Mouse (Mus musculus) forebrain, embryonic 12.5 days (tissue): ENCODE results near the gene Spty2d1. TPM values are rescaled to one million over a fixed set of nuclear protein-coding genes. Genes with fewer than 3 reads are reported as not detected.

ENCODE experiments used
- ATAC-seq: fragments of 200-750 bp; cut with Nextera tagmentation; 2 replicates; pipeline ENCODE4 v1.8.0; 2017; ENCODE audit warnings: moderate TSS enrichment; ENCODE audit not compliant: low FRiP score
- H3K27ac ChIP-seq: fragments of 300-500 bp; sonication (generic); 2 replicates; pipeline ENCODE4 v1.5.1; 2016; ENCODE audit warnings: mild to moderate bottlenecking
- H3K27me3 ChIP-seq: fragments of 300-500 bp; sonication (generic); 2 replicates; pipeline ENCODE4 v1.6.1; 2016; ENCODE audit warnings: mild to moderate bottlenecking
- H3K36me3 ChIP-seq: fragments of 300-500 bp; sonication (generic); replicated peaks from 2 replicates; pipeline ENCODE4 v1.6.1; 2016; ENCODE audit warnings: mild to moderate bottlenecking
- H3K4me1 ChIP-seq: fragments of 300-500 bp; sonication (generic); 2 replicates; pipeline ENCODE4 v1.6.1; 2016
- H3K4me2 ChIP-seq: fragments of 300-500 bp; sonication (generic); 2 replicates; pipeline ENCODE4 v1.6.1; 2016; ENCODE audit warnings: mild to moderate bottlenecking, moderate library complexity
- H3K4me3 ChIP-seq: fragments of 300-500 bp; sonication (generic); replicated peaks from 2 replicates; pipeline ENCODE4 v1.5.1; 2016; ENCODE audit warnings: mild to moderate bottlenecking
- H3K9ac ChIP-seq: fragments of 300-500 bp; sonication (generic); 2 replicates; pipeline ENCODE4 v1.6.1; 2016; ENCODE audit warnings: mild to moderate bottlenecking
- H3K9me3 ChIP-seq: fragments of 300-500 bp; sonication (generic); 2 replicates; pipeline ENCODE4 v1.6.1; 2016
- WGBS: fragments of 180-500 bp; shearing (Covaris S2); methylation state at CpG from one replicate; pipeline ENCODE4 v1.1.7; 2016; 5-methylcytosine and 5-hydroxymethylcytosine counted together
- polyA plus RNA-seq: library from polyadenylated mRNA; unstranded; fragments of >200 nt; fragmentation: Nextera tagmentation; extraction: Ambion mirVana; gene quantifications from 2 replicates; pipeline ENCODE4 v1.2.1, GENCODE M21; 2016

Spty2d1 gene
- 12.3 and 13.5 TPM in 2 replicates for polyA plus RNA-seq

DNA sequence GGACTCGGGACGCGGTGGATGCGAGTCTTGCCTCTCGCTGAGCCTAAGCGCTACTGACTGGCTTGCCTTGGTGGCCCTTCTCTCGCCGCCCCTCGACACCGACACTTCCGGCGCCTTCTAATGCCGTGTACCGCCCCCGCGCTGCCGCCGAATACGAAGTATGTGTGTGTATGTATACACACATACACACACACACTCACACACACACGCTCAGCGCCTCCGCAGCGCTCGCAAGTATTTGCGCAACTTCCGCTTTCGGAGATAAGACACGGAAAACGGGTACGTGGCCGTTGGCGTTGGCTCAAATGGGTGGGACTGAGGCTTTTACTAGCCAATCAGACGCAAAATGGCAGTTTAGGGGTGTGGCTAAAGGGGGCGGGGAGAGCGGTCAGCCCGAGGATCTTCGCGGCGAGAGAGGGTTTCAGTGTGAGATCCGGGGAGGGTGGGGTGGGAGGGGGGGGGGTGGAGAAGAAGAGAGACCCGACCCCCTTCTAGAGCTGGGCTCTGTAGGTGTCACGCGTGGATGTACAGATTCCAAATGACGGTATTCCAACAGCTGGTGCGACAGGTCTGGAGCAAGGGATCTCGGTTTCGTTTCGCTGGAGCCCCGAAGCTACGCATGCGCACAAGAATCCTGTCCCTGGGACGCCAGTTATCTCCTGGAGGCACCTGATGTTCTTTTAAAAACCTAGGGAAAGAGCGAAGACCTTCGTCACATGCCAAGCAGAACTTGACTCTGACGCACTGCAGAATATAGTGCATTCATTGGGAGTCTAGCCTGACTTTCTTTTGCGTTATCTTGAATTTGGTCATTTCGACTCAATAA lies at the start of gene Spty2d1:
Gene Spty2d1, minus strand, starts transcription at position 244 of the 826 bp plus-strand sequence.
- Histone ChIP-seq H3K36me3 (no peaks in the 10 kb centered on the region), H3K4me2 (peak within 1 kb of the TSS; percentile 85), H3K4me1 (peaks cover 33% of the 10 kb centered on the region), H3K9ac (peak within 1 kb of the TSS; percentile 68), H3K27me3 (no peaks in the 10 kb centered on the region), H3K9me3 (no peaks in the 10 kb centered on the region), H3K4me3 (peak within 1 kb of the TSS; percentile 70), H3K27ac (peak within 1 kb of the TSS; percentile 86)
- 1% methylated on average over 54 of the region's 57 CpGs for WGBS
- peak; percentile 94 for ATAC-seq

DNA sequence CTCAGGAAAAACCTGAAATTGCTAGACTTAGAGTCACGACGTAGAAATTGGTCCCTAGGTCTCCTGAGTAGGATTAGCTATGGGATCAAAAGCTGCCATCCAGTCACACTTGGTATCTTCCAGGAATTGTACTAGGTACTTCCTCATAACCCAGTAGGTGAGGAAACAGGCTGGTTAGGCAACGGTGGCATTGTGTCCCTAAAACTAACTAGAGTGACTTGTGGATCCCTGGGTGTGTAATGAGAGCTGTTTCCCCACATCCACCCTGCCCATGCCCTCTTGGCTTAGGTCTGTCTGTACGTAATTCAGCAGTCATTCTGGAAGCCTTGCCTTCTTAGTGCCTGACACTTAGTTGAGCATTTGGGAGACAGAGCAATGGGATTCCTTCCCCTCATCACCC lies 48.1 kb upstream of the Spty2d1 start:
- H3K9ac ChIP-seq, result no peak overlapping the region

DNA sequence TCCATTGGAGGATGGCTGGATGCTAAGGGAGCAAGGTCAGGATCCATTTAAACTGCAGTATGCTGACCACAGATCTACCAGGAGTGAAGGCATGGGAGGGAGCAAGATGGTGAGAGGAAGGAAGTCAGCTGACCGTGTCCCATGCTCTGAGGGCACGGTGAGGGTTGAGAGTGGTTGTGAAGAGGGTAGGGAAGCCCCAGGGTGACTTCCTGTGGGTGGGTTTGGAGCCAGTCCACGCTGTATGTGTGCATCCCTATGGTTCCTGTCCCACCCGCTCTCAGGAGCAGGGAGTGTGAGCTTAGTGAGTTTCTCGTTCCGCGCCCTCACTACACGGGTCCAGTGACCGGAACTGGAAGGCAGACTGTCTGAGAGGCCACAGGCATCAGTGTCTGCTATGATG lies 47.5 kb upstream of the Spty2d1 start:
- H3K4me1 ChIP-seq, result peaks cover 15% of the 10 kb centered on the region
- no peak overlapping the region for H3K4me3 ChIP-seq
- peaks cover 6% of the 10 kb centered on the region for H3K36me3 ChIP-seq
- H3K27ac ChIP-seq, result no peak overlapping the region
- H3K4me2 ChIP-seq, result no peak overlapping the region
- H3K9ac ChIP-seq, result no peak overlapping the region
- no peaks in the 10 kb centered on the region for H3K9me3 ChIP-seq
- 80% methylated on average over 9 of the region's 9 CpGs for WGBS
- no peaks in the 10 kb centered on the region for H3K27me3 ChIP-seq
- no peak for ATAC-seq

More for the DNA sequence above, 48.1 kb upstream of the Spty2d1 start:
- H3K36me3 ChIP-seq, result peaks cover 6% of the 10 kb centered on the region
- no peak overlapping the region for H3K4me2 ChIP-seq
- no peaks in the 10 kb centered on the region for H3K9me3 ChIP-seq
- peaks cover 11% of the 10 kb centered on the region for H3K4me1 ChIP-seq
- 90% methylated on average over 4 of the region's 4 CpGs for WGBS
- ATAC-seq, result no peak
- H3K27ac ChIP-seq, result no peak overlapping the region
- H3K4me3 ChIP-seq, result no peak overlapping the region
- no peaks in the 10 kb centered on the region for H3K27me3 ChIP-seq

DNA sequence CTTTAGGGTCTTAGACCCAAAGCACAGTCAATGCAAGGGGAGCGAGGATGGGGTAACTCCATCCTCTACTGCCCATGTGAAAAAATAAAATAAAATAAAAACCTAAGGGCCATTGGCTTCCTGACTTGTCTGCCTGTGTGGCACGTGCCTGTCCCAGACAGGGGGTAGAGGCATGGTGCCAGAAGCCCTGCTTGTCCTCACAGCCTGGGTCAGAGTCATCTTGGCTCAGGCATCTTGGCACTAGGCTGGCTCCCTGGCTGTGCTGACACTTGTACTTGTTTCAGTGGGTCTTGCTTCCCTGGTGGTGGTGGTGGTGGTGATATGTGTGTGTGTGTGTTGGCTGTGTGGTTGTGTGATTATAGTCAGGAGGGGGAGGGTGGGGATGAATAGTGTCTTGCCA lies 46.5 kb upstream of the Spty2d1 start:
- H3K9me3 ChIP-seq, result no peaks in the 10 kb centered on the region
- ATAC-seq, result no peak
- H3K36me3 ChIP-seq, result peaks cover 6% of the 10 kb centered on the region
- H3K4me1 ChIP-seq, result peaks cover 19% of the 10 kb centered on the region
- H3K9ac ChIP-seq, result no peak overlapping the region
- H3K27ac ChIP-seq, result no peak overlapping the region
- 75% methylated on average over 2 of the region's 2 CpGs for WGBS
- H3K4me2 ChIP-seq, result no peak overlapping the region
- H3K4me3 ChIP-seq, result no peak overlapping the region
- no peaks in the 10 kb centered on the region for H3K27me3 ChIP-seq

DNA sequence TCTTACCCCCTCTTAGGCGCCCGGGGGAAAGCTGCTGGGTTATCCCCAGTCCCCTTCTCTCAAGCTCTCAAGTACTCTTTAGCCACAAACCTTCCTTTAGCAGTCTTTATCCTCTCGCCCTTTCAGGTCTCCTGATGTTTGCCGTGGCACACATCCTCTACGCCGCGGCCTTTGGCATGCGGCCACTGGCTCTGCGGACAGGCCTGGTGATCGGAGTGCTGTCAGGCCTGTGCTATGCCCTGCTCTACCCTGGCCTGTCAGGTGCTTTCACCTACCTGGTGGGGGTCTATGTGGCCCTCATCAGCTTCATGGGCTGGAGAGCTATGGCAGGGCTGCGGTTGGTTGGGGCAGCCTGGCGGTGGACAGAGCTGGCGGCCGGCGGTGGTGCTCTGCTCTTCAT lies 45.1 kb upstream of the Spty2d1 start:
- no peak for ATAC-seq
- Histone ChIP-seq H3K4me2 (no peak overlapping the region), H3K4me1 (peaks cover 19% of the 10 kb centered on the region), H3K36me3 (peaks cover 6% of the 10 kb centered on the region), H3K27ac (no peak overlapping the region), H3K4me3 (no peak overlapping the region), H3K27me3 (0 out of 2 replicates have a peak, but pooled peaks cover 8% of the 10 kb centered on the region), H3K9me3 (no peaks in the 10 kb centered on the region), H3K9ac (no peak overlapping the region)
- 95% methylated on average over 15 of the region's 15 CpGs for WGBS

DNA sequence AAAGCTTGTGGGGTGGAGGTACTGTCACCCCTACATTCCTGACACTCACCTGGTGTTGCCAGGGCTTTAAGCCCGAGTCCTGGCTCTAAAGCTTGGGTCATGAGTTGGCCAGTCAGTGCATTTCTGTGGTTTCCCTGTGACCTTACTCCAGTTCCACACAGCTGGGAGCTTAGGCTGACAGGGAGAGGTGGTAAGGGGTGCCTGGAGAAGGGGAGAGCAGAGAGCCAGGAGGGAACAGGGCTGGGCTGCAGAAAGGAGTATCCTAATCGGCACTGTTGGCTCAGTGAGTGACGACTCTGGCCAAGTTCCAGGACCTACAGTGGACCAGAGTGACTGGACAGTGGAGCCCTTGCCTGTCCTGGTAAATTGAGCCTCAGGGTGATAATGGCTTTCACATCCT lies 44.1 kb upstream of the Spty2d1 start:
- no peaks in the 10 kb centered on the region for H3K9me3 ChIP-seq
- H3K4me2 ChIP-seq, result peak overlapping the region; percentile 0; the same call in 1 of the 2 replicates
- no peak overlapping the region for H3K9ac ChIP-seq
- H3K36me3 ChIP-seq, result peaks cover 6% of the 10 kb centered on the region
- ATAC-seq, result no peak
- 0 out of 2 replicates have a peak, but pooled peaks cover 11% of the 10 kb centered on the region for H3K27me3 ChIP-seq
- no peak overlapping the region for H3K27ac ChIP-seq
- no peak overlapping the region for H3K4me3 ChIP-seq
- 54% methylated on average over 3 of the region's 3 CpGs for WGBS
- H3K4me1 ChIP-seq, result peaks cover 19% of the 10 kb centered on the region

DNA sequence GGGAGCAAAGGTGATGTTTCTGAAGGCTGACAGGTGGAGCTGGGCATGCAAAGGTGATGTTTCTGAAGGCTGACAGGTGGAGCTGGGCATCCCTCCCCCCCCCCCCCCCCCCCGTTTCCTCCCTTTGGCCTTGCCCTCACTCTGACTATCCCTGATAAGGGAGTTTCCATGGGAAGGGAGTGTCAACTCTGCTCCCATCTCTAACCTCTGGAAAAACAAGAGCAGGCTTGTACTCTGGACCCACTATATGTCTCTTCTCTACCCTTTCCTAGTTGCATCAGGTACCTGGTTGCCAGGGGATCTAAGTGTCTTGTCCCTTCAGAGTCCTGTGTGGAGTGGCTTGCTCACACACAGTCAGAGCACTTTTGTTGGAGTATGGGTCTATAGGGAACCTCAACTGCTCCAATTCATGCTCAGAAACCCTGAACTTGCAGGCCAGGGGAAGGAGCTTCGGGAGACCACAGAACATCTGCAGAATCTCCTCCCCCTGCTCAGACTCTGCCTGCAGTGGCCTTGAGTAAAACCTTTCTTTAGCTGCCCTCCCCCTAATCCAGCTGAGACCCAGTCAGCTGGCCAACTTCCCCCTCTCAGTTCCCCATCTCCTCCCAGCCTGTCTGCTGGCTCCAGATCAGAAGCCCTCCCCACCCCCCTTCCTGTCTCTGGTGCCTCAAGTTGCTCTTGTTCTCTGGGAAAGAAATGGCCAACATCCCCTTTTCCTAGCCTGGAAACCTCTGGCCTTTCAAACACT lies 43.4 kb upstream of the Spty2d1 start:
- Histone ChIP-seq H3K27me3 (0 out of 2 replicates have a peak, but pooled peaks cover 11% of the 10 kb centered on the region), H3K4me1 (peaks cover 19% of the 10 kb centered on the region), H3K27ac (no peak overlapping the region), H3K4me2 (peak overlapping the region; percentile 84), H3K4me3 (peak overlapping the region; percentile 91), H3K9me3 (no peaks in the 10 kb centered on the region), H3K9ac (no peak overlapping the region), H3K36me3 (peaks cover 6% of the 10 kb centered on the region)
- no peak for ATAC-seq
- 13% methylated on average over 1 of the region's 2 CpGs for WGBS

DNA sequence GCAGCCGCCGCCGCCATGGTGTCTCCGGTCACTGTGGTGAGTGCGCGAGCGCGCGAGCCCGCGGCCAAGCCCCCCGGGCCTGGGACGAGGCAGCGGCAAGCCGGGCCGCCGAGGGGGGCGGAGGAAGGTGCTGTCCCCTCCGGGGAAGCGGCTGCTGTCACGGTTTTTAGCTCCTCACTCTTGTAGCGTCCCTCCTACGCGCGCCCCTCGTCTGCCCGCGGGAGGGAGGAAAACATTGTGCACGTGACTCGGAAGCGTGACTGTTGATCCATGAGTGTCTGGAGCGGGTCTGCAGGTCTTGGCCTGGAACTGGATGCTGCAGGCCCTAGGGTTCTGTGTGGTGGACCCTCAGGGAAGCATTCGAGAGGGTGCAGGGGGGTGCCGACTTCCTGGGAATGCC lies 42.6 kb upstream of the Spty2d1 start:
- Histone ChIP-seq H3K27me3 (0 out of 2 replicates have a peak, but pooled peaks cover 11% of the 10 kb centered on the region), H3K9ac (peak overlapping the region; percentile 86), H3K4me2 (peak overlapping the region; percentile 84), H3K27ac (peak overlapping the region; percentile 90), H3K4me3 (peak overlapping the region; percentile 91), H3K4me1 (peaks cover 19% of the 10 kb centered on the region), H3K36me3 (peaks cover 6% of the 10 kb centered on the region), H3K9me3 (no peaks in the 10 kb centered on the region)
- WGBS, result under 1% methylated on average over 34 of the region's 34 CpGs
- ATAC-seq, result peak; percentile 74

DNA sequence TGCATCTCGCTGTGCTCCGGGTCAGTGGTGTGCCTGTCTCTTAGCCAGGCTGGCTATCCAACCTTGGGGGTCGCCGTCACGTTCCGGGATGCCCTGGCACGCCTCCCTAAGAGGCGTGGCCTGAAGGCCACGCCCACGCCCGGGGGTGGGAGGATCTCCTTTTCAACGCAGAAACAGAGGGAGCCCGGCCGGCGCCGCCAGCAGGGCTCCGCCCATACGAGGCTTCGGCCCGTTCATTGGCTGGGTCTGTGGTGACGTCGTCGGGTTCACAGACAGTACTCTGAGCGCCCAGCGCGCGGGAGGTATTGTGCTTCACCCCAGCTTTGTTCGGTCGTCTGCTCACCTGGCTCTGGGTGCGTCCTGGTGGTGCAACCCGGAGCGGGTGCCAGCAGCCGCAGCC lies 42.2 kb upstream of the Spty2d1 start, which contains the start of gene Tmem86a:
Gene Tmem86a, plus strand, starts transcription at position 236 of the 400 bp plus-strand sequence.
- Histone ChIP-seq H3K36me3 (peaks cover 6% of the 10 kb centered on the region), H3K4me1 (peaks cover 19% of the 10 kb centered on the region), H3K27me3 (0 out of 2 replicates have a peak, but pooled peaks cover 11% of the 10 kb centered on the region), H3K4me3 (peak within 1 kb of the TSS; percentile 91), H3K9ac (peak within 1 kb of the TSS; percentile 86), H3K9me3 (no peaks in the 10 kb centered on the region), H3K4me2 (peak within 1 kb of the TSS; percentile 84), H3K27ac (peak within 1 kb of the TSS; percentile 90)
- under 1% methylated on average over 33 of the region's 33 CpGs for WGBS
- peak; percentile 100 for ATAC-seq

DNA sequence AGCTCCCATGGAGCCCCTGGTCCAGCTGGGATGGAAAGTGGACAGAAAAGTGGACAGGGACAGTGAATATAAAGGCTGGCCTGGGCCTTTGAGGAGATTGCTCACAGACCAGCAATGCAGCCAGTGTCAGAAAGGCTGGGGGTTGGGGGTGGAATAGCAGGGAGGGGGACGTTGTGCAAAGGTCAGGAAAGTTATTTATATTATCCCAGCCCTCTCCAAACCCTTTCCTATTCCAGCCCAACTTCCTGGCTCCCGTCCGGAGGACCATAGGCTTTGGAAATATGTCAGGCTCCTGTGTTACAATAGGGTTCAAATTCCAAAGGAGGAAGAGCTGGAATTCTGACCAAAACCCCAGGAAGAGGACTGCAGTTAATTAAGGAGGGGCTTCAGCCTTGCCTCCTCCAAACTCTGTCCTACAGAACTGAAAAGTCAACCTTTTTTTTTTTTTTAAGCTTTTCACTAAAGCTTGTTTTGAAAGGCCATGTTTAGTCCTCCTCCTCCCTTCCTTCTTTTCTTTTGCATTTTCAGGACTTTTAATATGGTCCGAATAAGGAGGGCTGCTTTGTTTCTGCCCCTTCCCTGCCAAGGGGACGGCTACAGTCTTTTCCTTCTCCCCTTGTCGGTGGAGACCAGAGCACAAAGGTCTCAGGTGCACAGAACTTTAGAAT lies 34.7 kb upstream of the Spty2d1 start:
- ATAC-seq, result no peak
- 0 out of 2 replicates have a peak, but pooled peaks cover 2% of the 10 kb centered on the region for H3K27me3 ChIP-seq
- H3K9me3 ChIP-seq, result no peaks in the 10 kb centered on the region
- H3K4me3 ChIP-seq, result no peak overlapping the region
- H3K27ac ChIP-seq, result no peak overlapping the region
- H3K4me1 ChIP-seq, result no peaks in the 10 kb centered on the region; the same call in 1 of the 2 replicates
- H3K36me3 ChIP-seq, result no peaks in the 10 kb centered on the region
- no peak overlapping the region for H3K4me2 ChIP-seq
- no peak overlapping the region for H3K9ac ChIP-seq
- 39% methylated on average over 6 of the region's 6 CpGs for WGBS

DNA sequence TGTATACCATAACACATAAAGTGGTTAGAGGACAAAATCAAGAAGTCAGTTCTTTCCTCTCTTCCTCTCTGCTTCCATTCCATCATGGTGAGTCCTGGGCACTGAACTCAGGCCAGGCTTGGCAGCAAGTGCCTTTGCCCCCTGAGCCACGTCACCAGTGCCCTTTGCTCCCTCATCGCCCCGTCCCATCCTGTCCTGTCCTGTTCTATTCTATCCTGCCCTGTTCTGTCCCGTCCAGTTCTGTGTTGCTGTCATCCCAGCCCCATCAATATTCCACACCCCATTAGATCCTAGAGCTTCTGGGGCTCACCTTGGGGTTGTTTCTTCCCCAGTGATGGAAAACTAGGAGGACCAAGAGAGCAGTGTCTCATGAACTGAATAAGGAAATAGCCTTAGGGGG lies 33.9 kb upstream of the Spty2d1 start:
- Histone ChIP-seq H3K4me2 (no peak overlapping the region), H3K27me3 (no peaks in the 10 kb centered on the region), H3K4me3 (no peak overlapping the region), H3K9me3 (no peaks in the 10 kb centered on the region), H3K9ac (no peak overlapping the region), H3K36me3 (no peaks in the 10 kb centered on the region), H3K27ac (no peak overlapping the region), H3K4me1 (no peaks in the 10 kb centered on the region; the same call in 1 of the 2 replicates)
- no peak for ATAC-seq
- WGBS, result 82% methylated on average over 4 of the region's 4 CpGs

DNA sequence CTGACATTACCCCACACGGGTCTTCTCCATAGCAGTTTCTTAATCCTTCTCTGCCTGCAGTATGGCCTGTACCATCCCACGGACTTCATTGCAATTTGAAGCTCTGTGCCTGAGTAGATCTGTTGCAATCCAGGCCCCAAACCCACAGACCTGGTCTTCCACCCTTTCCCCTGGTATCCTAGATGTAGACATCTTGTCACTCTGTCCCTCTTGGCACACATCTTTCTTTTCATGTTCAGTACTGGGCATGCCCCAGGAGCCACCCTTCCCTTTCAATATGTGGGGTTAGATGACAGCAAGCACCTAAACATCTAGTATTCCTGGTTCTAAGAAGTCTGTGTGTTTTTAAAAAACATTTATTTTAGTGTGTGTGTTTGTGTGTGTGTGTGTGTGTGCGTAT lies 33.5 kb upstream of the Spty2d1 start:
- Histone ChIP-seq H3K36me3 (no peaks in the 10 kb centered on the region), H3K4me1 (no peaks in the 10 kb centered on the region; the same call in 1 of the 2 replicates), H3K4me2 (no peak overlapping the region), H3K27me3 (no peaks in the 10 kb centered on the region), H3K9me3 (no peaks in the 10 kb centered on the region), H3K9ac (no peak overlapping the region), H3K4me3 (no peak overlapping the region), H3K27ac (no peak overlapping the region)
- 89% methylated on average over 3 of the region's 3 CpGs for WGBS
- ATAC-seq, result no peak
